Mouse (Mus musculus): Measurements from ENCODE around the gene Mrps27.
"Not testable (repeated sequence)": the region's sequence is repeated elsewhere in the genome, so short reads cannot be mapped to it uniquely, and the experiment has no call there.

The Mrps27 gene

DNA sequence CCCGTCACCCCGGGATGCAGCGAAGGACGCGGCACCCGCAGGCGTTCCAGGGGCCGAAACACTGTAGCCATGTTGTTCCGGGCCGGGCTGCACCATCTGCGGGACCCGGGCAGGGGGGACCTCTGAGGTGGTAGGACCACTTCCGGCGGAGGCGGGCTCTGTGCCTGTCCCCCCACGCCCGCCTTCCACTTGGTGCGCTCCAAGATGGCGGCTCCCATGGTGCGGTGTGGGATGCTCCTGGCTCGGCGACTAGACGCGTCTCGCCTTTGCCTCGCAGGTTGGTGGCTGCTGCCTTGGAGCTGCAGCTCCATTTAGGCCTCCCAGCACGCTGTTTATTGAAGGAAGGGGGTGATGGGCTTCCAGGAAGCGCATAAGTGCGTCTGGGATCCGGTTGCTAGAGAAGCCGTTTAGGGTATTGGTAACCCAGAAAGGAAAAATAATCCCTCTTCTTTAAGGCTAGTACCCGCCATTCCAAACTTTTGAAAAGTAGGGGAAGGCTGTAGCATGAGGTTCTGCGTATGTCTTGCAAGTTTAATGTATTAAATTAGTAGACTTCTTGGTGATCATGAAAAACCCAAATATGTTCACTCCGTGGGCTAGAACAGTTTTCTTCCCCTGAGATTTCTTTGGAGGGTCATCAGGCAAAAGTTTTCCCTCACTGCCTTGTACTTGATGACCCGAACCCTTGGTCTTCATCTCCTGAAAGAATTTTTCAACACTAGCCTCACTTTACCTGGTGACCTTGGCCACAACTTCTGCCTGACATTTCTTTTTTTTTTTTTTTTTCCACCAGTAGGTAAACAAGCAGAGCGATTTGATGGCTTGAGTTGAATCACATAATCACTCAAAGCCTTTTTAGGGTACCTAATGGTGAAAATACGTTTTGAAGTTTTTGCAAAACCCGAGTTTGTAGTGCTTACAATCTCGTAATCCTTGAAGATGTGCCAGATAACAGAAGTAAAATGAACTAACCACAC, at the start of gene Mrps27, which contains the start of gene Ptcd2:
Gene Mrps27, plus strand, starts transcription at position 188 of the 977 bp plus-strand sequence.
Gene Ptcd2, minus strand, starts transcription at position 107 of the 977 bp plus-strand sequence.
- DNase-seq (ENCODE audit: low spot score in 2 of 2): peak; percentile 95 to 96

DNA sequence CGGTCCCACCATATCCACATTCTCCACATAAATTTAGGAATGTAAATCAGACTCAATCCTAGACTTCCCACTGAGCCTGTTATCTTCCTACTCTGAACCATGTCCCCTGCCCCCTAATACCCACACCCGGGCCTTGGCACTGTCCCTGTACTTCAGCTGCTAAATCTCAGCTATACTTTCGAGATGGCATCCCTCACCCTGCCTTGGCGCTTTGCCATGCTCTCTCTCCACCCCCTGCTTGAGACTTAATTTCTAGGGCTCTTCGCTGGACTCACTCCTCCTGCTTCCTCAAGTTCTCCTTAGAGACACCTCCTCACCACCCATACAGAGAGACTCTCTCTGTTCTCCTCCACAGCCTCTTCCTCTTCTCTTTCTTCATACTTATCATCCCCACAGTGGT, 44.7 kb upstream of the Mrps27 start:
- DNase-seq (ENCODE audit: low spot score in 2 of 2): no peak

DNA sequence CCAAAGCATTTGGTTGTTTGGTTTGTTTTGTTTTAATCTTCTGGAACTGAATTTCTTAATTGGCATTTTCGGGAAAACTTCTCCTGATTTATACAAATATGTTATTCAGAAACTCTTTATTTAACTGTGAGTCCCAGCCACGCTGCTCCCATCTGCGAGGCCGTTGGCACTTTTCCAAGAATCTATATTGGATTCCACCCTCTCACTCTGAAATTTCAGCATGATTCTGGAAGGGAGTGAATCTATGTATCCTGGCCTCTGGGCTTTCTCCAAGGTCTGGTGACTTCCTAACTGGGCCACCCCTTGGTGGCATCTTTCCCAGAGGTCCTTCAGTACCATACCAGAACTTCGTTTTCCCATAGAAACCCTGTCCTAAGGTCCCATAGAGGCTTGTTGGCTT, 40.7 kb upstream of the Mrps27 start:
- no peak for DNase-seq (ENCODE audit: low spot score in 2 of 2)

DNA sequence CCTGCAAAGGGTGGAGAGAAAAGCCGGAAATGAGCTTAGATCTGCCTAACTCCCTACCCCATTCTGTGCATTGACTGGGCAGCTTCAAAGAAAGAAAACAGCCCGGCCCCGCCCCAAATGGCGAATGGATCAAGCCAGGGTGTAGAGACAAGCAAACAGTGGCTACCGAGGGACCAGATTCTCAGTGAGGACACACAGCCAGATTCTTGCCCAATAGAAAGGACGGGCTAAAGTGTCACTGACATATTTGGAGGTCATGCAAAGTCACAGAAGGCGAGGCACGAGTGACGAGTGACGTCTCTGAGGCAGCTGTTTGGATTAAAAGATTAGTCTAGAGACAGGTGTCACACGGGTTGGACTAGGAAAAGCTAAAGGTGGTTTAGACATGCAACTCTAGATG, 40.2 kb upstream of the Mrps27 start:
- DNase-seq (ENCODE audit: low spot score in 2 of 2): no peak

DNA sequence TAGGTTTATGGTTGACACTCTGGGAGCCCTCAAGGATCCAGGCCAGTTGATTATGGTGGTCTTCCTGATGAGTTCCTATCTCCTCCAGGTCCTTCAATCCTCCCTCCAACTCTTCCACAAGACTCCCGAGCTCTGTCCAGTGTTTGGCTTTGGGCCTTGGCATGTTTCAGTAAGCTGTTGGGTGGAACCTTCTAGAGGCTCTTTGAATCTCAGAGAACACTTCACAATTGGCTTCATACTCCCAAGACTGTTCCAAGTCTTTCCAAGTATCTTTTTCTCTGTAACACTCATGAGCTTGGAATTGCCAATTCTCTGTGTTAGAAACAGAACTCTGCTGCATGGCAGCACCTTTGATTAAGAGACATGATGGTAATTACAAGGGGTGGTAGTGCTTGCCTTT, 39.4 kb upstream of the Mrps27 start:
- no peak for DNase-seq (ENCODE audit: low spot score in 2 of 2)

DNA sequence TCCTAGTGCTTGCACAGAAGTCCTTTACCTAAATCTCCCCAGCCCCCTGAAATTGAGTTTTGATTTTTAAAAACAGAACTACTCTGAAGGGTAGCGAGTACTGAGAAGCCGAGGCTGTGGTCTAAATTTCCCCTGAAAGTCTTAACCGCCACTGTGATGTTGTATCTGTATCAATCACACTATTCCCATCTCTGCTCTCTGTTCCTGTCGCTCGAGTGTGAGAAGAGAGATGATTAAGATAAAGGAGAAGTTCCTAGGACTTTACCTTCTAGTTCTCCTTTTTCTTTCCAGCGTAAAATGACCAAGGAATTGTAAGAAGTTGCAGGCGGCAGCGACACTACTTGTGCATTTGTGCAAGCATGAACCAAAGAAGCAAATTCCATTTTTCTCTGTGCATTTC, 38.4 kb upstream of the Mrps27 start:
- DNase-seq (ENCODE audit: low spot score in 2 of 2): no peak

DNA sequence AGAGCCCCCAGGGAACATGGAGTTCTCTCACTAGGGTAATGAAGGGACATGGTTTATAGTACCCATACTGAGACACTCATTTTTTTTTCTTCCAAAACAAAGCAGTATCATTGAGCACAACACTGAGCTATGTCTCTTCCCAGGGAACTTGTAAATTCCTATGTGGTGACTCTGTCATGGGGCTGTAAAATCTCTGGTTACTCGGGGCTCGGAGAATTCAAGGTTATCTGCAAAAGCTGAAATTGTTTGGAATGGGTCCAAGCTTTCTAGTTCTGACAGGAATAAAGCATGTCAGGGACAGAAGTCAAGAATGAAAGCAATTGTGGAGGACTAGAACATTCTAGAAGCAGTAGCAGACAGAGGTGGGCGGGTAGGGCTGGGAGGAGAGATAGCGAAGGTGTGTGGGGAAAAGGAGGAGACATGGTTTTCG, 36.6 kb upstream of the Mrps27 start:
- no peak for DNase-seq (ENCODE audit: low spot score in 2 of 2)

DNA sequence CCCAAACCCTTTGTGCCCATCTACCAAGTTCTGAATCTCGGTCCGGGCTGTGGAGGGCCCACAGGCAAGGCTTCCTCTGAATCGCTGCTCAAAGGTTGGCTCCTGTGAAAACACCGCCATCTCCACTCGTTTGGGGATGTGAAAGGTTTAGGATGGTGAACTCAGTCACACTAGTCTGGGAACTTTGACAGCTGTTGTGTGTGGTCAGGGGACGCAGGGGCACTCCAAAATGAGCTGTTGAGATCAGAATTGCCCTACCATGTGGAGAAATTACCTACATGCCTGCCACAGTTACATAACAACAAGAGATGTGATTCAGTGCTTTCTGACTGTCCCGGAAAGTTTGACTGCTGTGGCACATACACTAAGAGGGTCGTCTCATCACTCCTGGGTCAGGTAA, 36.2 kb upstream of the Mrps27 start:
- no peak for DNase-seq (ENCODE audit: low spot score in 2 of 2)

DNA sequence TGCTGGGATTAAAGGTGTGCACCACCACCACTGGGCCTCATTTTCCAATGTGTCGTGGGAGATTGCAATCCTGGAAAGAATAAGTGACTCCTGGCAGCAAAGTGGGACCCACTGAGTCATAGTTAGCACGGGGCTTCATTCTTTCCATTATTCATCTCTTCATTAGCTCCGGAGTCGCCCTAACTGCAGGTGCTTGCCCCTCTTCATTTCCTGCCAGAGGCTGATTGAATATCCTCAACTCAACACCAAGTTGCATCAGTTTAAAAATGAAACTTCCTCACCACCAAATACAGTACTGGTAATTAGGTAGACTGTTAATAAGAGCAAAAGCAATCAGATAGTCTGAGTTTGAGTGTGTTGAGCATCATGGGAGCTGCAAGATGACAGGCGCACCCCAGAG, 30.5 kb upstream of the Mrps27 start:
- DNase-seq (ENCODE audit: low spot score in 2 of 2): no peak

DNA sequence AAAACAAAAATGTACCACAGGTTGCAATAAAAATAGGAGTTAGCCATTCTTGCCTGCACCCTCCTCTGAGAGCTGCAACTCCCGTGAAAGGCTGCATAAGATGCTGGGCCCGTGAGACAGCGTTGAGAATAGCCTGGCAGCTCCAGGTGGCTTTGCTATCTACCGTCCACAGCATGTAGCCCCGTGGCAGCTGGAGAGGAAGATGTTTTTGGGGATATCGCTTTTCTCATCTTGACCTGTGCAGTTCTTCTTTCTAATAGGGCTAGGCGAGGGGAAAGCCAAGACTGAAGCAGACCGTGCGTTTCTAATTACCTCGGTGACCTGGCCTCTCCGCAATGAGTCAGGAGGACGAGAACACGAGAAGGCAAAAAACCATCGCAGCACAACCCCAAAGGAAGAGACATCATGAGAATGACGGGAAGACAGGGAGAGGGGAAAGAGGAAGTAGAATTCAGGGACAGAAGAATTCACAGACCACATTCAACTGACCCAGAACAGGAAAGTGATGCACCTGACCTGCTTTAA, 29.9 kb upstream of the Mrps27 start:
- no peak for DNase-seq (ENCODE audit: low spot score in 2 of 2)

DNA sequence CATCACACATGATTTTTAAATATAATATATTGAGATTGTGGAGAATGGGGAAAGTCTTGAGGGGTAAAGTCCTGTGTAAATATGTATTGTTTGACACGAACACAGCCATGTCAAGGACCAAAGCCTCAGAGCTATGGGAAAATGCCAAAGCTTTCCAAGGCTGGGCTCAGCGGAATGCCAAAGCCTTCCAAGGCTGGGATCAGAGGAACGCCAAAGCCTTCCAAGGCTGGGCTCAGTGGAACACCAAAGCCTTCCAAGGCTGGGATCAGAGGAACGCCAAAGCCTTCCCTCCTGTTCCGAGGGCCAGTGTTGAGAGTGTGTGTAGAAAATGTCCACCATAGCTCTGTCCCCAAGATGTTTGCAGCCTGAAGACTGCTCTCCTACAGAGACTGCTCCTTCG, 28.2 kb upstream of the Mrps27 start:
- no peak for DNase-seq (ENCODE audit: low spot score in 2 of 2)

DNA sequence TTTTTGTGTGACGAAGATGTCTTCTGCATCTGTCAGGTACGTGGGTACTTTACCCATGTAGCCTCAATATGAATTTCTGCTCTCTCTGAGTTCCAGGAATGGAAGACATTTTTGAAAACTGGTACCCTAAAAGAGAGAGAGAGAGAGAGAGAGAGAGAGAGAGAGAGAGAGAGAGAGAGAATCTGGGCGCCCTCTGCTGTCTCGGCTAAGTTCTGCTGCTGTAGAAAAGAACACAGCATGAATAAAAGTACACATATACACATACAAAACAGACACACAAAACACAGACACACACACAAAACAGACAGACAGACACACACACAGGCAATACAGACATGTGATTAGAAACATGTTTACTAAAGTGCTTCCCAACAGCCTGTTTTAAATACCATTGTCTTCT, 27.5 kb upstream of the Mrps27 start:
- no peak for DNase-seq (ENCODE audit: low spot score in 2 of 2)

DNA sequence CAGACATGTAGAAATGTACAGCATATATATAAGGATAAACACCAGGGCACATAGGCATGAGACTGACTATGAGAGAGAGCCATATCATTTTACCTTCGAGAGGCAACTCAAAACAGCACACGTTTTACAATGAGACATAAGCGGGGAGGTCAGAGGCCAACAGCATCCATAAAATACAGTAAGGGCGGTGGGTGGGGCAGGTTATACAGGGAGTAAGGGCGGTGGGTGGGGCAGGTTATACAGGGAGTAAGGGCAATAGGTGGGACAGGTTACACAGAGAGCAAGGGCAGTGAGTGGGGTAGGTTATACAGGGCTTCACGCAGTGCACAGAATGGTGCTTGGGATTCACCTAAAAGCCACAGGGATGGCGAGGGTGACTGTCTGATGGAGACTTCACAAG, 24.1 kb upstream of the Mrps27 start:
- DNase-seq (ENCODE audit: low spot score in 2 of 2): no peak

DNA sequence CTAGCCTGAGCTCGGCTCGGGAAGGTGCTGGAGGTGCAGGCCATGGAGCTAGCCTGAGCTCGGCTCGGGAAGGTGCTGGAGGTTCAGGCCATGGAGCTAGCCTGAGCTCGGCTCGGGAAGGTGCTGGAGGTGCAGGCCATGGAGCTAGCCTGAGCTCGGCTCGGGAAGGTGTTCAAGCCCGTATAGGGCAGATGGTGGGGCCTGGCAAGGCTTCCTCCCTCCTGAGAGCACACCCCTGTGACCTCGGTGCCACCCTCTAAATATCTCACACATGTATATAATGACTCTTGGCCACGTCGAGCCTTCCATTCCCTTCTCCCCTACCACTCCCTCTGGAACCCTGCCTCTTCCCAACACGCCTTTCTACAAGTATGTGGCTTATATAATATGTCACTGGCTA, 21.7 kb upstream of the Mrps27 start:
- not testable (repeated sequence) for DNase-seq (ENCODE audit: low spot score in 2 of 2)

DNA sequence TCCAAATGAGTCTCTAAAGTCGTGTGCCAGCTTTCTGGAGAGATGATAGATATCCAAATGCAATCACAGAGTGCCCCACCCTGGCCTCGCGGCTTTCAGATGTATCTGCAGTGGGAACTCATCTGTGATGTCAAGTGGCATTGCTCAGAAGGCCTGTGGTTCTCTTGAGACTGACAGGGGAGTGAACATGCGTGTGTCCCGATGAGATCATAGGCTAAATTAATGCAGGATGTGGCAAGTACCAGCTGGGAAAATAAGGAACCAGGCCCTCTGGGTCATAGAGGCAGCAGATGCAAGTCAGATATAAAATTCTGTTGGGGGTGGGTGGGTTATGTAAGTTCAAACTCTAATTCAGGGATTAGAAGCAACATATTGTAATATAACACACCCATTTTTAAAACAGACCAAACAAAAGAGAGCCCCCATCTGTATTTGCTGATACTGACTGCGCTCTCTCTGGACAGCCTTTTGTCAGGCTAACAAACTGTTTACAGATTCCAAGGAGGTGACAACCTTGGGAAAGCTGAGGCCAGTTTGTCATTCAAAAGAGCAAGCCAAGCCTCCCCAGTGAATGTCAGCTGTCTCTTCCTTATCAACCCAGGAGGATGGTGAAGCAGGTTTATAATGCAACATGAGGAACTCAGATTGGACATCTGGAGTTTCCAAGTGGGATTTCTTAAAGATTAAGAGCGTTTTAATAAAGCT, 20.8 kb upstream of the Mrps27 start:
- no peak for DNase-seq (ENCODE audit: low spot score in 2 of 2)

DNA sequence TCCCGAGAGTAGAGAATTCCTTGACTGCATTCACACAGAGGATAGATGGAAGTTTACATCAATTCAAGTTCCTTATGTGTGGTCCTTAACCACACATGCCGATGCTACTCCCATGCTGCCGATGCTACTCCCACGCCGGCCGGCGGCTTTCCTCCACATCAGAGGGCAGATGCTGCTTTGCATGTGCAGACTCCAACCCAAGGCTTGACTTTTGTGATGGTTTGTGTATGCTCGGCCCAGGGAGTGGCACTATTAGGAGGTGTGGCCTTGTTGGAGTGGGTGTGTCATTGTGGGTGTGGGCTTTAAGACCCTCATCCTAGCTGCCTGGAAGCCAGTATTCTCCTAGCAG, 20.3 kb upstream of the Mrps27 start:
- not testable (repeated sequence) for DNase-seq (ENCODE audit: low spot score in 2 of 2)

DNA sequence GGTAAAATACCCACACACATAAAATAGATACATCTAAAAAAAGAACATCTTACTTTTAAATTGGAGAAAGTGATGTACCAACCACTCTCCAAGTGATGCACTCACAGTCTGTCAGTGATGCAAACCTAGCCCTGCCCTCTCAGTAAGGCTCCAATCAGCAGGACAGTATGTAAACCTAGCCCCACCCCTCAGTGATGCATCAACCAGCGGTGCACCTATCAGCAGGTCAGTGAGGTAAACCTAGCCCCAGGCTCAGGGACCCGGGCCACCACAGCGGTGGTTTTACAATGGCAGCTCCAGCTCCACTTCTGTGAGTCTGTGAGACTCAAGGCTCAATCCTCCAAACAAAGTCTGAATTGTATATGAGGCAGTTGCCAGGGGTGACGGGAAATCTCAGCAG, 13.3 kb upstream of the Mrps27 start:
- DNase-seq (ENCODE audit: low spot score in 2 of 2): no peak

DNA sequence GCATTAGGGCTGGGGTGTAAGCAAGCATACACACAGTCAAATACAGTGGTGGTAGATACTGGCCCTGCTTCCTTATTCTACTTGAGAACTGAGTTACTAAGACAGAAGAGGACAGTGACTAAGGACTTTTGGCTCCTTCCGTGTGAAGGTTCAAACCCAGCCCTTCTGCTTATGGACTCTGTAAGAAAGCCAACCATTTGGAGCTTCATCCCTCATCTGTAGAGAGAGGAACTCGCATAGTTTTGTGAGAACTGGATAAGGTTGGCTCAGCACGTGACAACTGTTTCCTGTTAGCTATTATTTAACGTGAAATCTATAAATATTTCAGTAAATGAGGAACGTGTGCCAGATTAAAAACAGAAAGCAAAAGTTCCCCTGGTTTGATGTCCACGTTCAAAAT, 7.1 kb upstream of the Mrps27 start:
- DNase-seq (ENCODE audit: low spot score in 2 of 2): peak in 1 of 2 experiments; percentile 18

DNA sequence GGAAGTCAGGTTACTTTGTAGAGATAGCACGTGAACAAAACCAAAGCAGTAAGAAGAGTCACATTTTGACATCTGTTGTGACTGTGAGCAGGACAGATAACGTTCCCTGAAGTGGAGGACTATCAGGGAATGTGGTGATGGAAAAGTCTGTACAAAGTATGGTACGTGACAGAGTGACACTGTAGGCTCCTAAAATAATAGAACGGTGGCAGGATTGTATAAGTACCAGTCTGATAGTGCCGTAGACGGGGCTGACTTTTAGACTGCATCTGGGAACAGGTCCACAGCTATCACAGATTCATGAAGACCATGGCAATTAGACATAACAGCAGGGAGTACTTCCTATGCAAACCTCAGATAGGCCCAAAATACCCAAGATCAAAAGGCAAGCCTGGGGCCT, 3.1 kb upstream of the Mrps27 start:
- no peak for DNase-seq (ENCODE audit: low spot score in 2 of 2)

DNA sequence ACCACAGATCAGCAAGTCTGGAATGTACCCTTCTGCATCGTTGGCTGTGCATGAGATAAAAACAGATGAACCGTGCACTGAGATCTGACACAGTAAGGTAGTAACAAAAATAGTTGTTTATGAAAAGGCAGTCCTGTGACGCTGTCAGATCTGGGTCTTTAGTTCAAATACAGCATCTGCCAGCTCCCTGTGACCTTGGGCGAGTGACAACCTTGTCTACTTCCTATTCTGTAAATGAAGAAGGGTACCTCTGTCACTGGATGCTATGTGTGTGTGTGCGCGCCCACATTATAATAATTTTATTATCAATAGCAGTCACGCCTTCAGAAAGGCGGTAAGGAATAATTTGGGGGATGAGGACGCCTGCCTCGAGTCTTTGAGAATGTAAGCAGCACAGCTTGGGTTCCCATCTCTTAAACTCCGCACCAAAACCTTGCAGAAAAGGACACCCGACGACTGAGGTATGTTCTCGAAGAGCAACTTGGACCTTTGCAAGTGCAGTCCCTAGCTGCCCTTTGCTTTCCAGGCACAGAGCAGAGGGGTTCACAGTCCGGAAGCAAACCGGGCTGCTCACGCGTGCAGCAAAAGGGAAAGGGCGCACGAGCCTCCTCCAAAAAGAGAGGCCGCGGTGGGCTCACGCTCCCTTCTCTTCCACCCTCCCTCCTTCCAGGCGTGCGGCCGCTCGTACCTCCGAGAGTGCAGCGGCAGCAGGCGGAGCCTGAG, 549 bp upstream of the Mrps27 start:
- no peak for DNase-seq (ENCODE audit: low spot score in 2 of 2)

DNA sequence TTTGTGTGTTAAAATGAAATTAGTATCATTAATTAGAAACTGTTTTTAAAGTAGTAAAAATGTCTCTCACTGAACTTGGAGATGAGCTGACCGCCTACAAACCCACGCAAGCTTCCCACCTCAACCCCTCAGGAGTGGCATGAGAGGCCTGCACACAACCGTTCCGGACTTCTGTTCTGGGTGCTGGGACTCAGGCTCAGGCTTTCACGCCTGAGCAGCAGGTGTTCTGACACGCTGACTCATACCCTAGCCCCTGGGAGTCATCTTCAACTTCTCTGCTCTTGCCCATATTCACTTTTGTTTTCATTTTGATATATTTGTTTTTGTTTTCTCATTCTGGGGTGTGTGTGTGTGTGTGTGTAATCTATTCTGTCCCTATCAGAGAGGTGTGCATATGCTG, 5.4 kb downstream of the Mrps27 start:
- DNase-seq (ENCODE audit: low spot score in 2 of 2): no peak

DNA sequence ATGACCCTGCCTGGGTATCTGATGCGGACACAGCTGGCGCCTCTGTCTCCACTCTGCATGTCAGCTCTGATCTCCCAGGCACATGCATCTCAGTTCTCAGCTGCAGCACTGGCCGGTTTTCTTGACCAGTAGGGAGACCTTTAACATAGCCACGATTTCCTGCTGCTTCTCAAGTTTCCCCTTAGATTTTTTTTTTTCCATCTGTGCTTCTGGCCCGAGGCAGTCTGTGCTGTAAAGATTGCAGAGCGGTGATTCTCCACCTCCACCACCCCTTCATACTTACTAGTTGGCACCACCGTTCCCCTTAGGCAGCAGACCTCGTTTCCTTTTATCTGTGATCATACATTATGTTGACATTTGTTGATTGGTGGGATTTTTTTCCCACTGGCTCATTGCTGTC, 6.6 kb downstream of the Mrps27 start:
- no peak for DNase-seq (ENCODE audit: low spot score in 2 of 2)

Data from spleen, postnatal 36 days (tissue).